Mouse (Mus musculus) heart, postnatal 0 days (tissue): Measurements from ENCODE around the gene 1700019N19Rik. TPM values are rescaled to one million over a fixed set of nuclear protein-coding genes. Genes with fewer than 3 reads are reported as not detected.

Source experiments
- ATAC-seq: fragments of 200-750 bp; cut with Nextera tagmentation; 2 replicates; pipeline ENCODE4 v1.8.0; 2017; ENCODE audit warnings: low read depth, moderate number of reproducible peaks, moderate library complexity; ENCODE audit not compliant: insufficient read depth
- DNase-seq: peaks from one replicate; pipeline ENCODE4 v3.0.0-alpha.2; 2016; ENCODE audit warnings: low spot score
- H3K27ac ChIP-seq: fragments of 300-500 bp; sonication (generic); 2 replicates; pipeline ENCODE4 v1.5.1; 2014; ENCODE audit warnings: low read depth, mild to moderate bottlenecking
- H3K27me3 ChIP-seq: fragments of 300-500 bp; sonication (generic); 2 replicates; pipeline ENCODE4 v1.6.1; 2014; ENCODE audit warnings: low read length, mixed read lengths; ENCODE audit not compliant: control insufficient read depth, insufficient read depth
- H3K36me3 ChIP-seq: fragments of 300-500 bp; sonication (generic); replicated peaks from 2 replicates; pipeline ENCODE4 v1.6.1; 2014; ENCODE audit warnings: low read length, mixed read lengths; ENCODE audit not compliant: control insufficient read depth, insufficient read depth
- H3K4me1 ChIP-seq: fragments of 300-500 bp; sonication (generic); 2 replicates; pipeline ENCODE4 v1.6.1; 2014; ENCODE audit warnings: antibody characterized with exemption; ENCODE audit not compliant: control insufficient read depth, insufficient read depth
- H3K4me2 ChIP-seq: fragments of 300-500 bp; sonication (generic); 2 replicates; pipeline ENCODE4 v1.6.1; 2014; ENCODE audit warnings: low read depth, mild to moderate bottlenecking, low read length, moderate library complexity
- H3K4me3 ChIP-seq: fragments of 300-500 bp; sonication (generic); 2 replicates; pipeline ENCODE4 v1.5.1; 2014; ENCODE audit warnings: low read depth, low read length
- H3K9ac ChIP-seq: fragments of 300-500 bp; sonication (generic); replicated peaks from 2 replicates; pipeline ENCODE4 v1.6.1; 2014; ENCODE audit warnings: low read depth, low read length, mixed read lengths
- H3K9me3 ChIP-seq: fragments of 300-500 bp; sonication (generic); replicated peaks from 2 replicates; pipeline ENCODE4 v1.6.1; 2016; ENCODE audit warnings: low read length; ENCODE audit not compliant: control insufficient read depth
- CTCF ChIP-seq: IDR thresholded peaks from 2 replicates; pipeline ENCODE4 v1.5.1; 2016; ENCODE audit warnings: antibody characterized with exemption, control low read depth, low read depth
- EP300 ChIP-seq: IDR thresholded peaks from 2 replicates; pipeline ENCODE4 v1.6.1; 2016; ENCODE audit warnings: antibody characterized with exemption, low read depth
- WGBS: fragments of 180-500 bp; shearing (Covaris S2); extraction: QIAGEN DNeasy Blood & Tissue Kit; methylation state at CpG from one replicate; pipeline ENCODE4 v1.1.7; 2014; 5-methylcytosine and 5-hydroxymethylcytosine counted together
- polyA plus RNA-seq: library from polyadenylated mRNA; unstranded; fragments of >200 nt; fragmentation: Nextera tagmentation; extraction: Ambion mirVana; gene quantifications from 2 replicates; pipeline ENCODE4 v1.2.1, GENCODE M21; 2015
- total RNA-seq: library from RNA; depleted of rRNA; stranded (reverse); fragments of >200 nt; gene quantifications from 2 replicates; pipeline ENCODE4 v1.2.3, GENCODE M21; 2014; ENCODE audit warnings: low replicate concordance

Gene 1700019N19Rik
- total and polyA plus RNA-seq, 2 experiments from 2014 or later = not detected

GRCm38 (mm10) chr19:58833639-58834180 lies 39.4 kb upstream of the 1700019N19Rik start:
- Histone ChIP-seq H3K27me3 (no peaks in the 10 kb centered on the region), H3K4me3 (no peak overlapping the region), H3K9me3 (no peaks in the 10 kb centered on the region), H3K36me3 (no peaks in the 10 kb centered on the region), H3K27ac (no peak overlapping the region), H3K4me2 (no peak overlapping the region), H3K4me1 (peaks cover 26% of the 10 kb centered on the region), H3K9ac (no peak overlapping the region)
- DNase-seq (no peak), ATAC-seq (no peak)
- 76% methylated on average over 13 of the region's 13 CpGs for WGBS
- TF ChIP-seq CTCF (no peak), EP300 (no peak)

GRCm38 (mm10) chr19:58832988-58833387 lies 38.7 kb upstream of the 1700019N19Rik start:
- Histone ChIP-seq H3K4me3 (no peak overlapping the region), H3K27me3 (no peaks in the 10 kb centered on the region), H3K9ac (no peak overlapping the region), H3K27ac (no peak overlapping the region), H3K4me1 (peaks cover 19% of the 10 kb centered on the region), H3K4me2 (no peak overlapping the region), H3K36me3 (no peaks in the 10 kb centered on the region), H3K9me3 (no peaks in the 10 kb centered on the region)
- 65% methylated on average over 2 of the region's 2 CpGs for WGBS
- DNase-seq (no peak), ATAC-seq (no peak)
- TF ChIP-seq EP300 (no peak), CTCF (no peak)

- Histone ChIP-seq H3K36me3 (no peaks in the 10 kb centered on the region), H3K27ac (no peak overlapping the region), H3K4me1 (peaks cover 17% of the 10 kb centered on the region; the same call in 1 of the 2 replicates), H3K4me2 (no peak overlapping the region), H3K9ac (no peak overlapping the region), H3K27me3 (no peaks in the 10 kb centered on the region), H3K4me3 (no peak overlapping the region), H3K9me3 (no peaks in the 10 kb centered on the region)
- 83% methylated on average over 9 of the region's 9 CpGs for WGBS
- DNase-seq (no peak), ATAC-seq (no peak)
- no peak for TF ChIP-seq EP300
- TF ChIP-seq CTCF = no peak
Observed at GRCm38 (mm10) chr19:58831280-58831922, 37.1 kb upstream of the 1700019N19Rik start.

GRCm38 (mm10) chr19:58830182-58830581 lies 35.9 kb upstream of the 1700019N19Rik start:
- Histone ChIP-seq H3K4me2 (no peak overlapping the region), H3K9me3 (no peaks in the 10 kb centered on the region), H3K9ac (no peak overlapping the region), H3K4me3 (no peak overlapping the region), H3K36me3 (no peaks in the 10 kb centered on the region; the same call in 1 of the 2 replicates), H3K4me1 (peaks cover 13% of the 10 kb centered on the region; the same call in 1 of the 2 replicates), H3K27ac (no peak overlapping the region), H3K27me3 (no peaks in the 10 kb centered on the region)
- 93% methylated on average over 7 of the region's 7 CpGs for WGBS
- ATAC-seq = no peak
- no peak for TF ChIP-seq EP300
- TF ChIP-seq CTCF = no peak
- DNase-seq = no peak

- H3K36me3 ChIP-seq = no peaks in the 10 kb centered on the region; the same call in 1 of the 2 replicates
- 45% methylated on average over 5 of the region's 5 CpGs for WGBS
- ATAC-seq (peak; percentile 59), DNase-seq (no peak)
- no peaks in the 10 kb centered on the region for H3K27me3 ChIP-seq
- H3K9ac ChIP-seq = no peak overlapping the region
- no peaks in the 10 kb centered on the region for H3K9me3 ChIP-seq
- no peak for TF ChIP-seq CTCF
- no peak for TF ChIP-seq EP300
- peak overlapping the region; percentile 8; the same call in 1 of the 2 replicates for H3K27ac ChIP-seq
- H3K4me2 ChIP-seq = no peak overlapping the region
- H3K4me1 ChIP-seq = peaks cover 13% of the 10 kb centered on the region; the same call in 1 of the 2 replicates
- no peak overlapping the region for H3K4me3 ChIP-seq
Observed at GRCm38 (mm10) chr19:58829575-58829974, 35.3 kb upstream of the 1700019N19Rik start.
